Comparison of ENCODE assay signal across 19 mouse cellular contexts in the genomic region with DNA sequence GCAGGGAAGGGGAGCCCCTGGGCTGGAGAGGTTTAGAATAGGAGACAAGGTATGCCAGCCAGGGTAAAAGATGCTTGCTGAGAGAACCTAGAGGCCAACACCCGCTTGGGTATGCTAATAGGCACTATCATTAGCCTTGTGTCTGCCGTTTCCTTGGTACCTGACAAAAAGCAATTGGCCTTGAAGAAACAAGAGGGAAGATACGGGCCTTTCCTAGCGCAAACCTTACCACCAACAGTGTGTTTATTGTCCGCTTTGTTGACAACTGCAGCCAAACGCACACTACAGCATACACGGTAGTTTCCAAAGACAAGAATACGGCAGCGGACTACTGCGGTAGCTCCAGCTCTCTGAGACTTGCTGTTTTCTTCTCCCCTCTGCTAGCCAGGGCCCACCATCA. TPM values are rescaled to one million over a fixed set of nuclear protein-coding genes. Genes with fewer than 3 reads are reported as not detected.
"Had no signal": no experiment of that assay in that cellular context is flagged by ENCODE, and none has a peak within 500 bp of the region (broad histone marks: within the 10 kb centered on the region; RNA-seq: fewer than 3 reads in every experiment).

No protein-coding gene starts in this region.

- DNase-seq: liver, postnatal 0 days; lung, adult 2 months; lung, postnatal 14 days; lung, postnatal 36 days; right cerebral cortex, postnatal 14 days; thymus, adult 2 months; thymus, postnatal 25 days; thymus, postnatal 4 days had no signal

- ATAC-seq: liver, postnatal 0 days; lung, postnatal 0 days; midbrain, embryonic 15.5 days had no signal

- H3K27ac ChIP-seq: lung, embryonic 15.5 days; macrophage; midbrain, embryonic 12.5 days; neural tube, embryonic 13.5 days; stomach, postnatal 0 days had no signal

- H3K4me1 ChIP-seq: lung, embryonic 15.5 days had no signal

- H3K4me2 ChIP-seq: lung, embryonic 15.5 days; midbrain, embryonic 12.5 days; midbrain, embryonic 15.5 days; neural tube, embryonic 13.5 days; stomach, embryonic 15.5 days had no signal

- H3K36me3 ChIP-seq: lung, embryonic 15.5 days; midbrain, embryonic 15.5 days; stomach, embryonic 15.5 days had no signal

- H3K9ac ChIP-seq: liver, postnatal 0 days; lung, embryonic 15.5 days; midbrain, embryonic 12.5 days; midbrain, embryonic 15.5 days; neural tube, embryonic 13.5 days; stomach, embryonic 15.5 days had no signal

- H3K27me3 ChIP-seq: lung, embryonic 15.5 days; midbrain, embryonic 12.5 days; midbrain, embryonic 15.5 days; stomach, embryonic 15.5 days had no signal

- H3K4me3 ChIP-seq: lung, embryonic 15.5 days; megakaryocyte, embryonic 14.5 days; midbrain, embryonic 12.5 days; midbrain, embryonic 15.5 days; neural tube, embryonic 13.5 days; stomach, embryonic 15.5 days had no signal

RNA-seq across cellular contexts. Expression of a gene that starts 59.3 kb away (rescaled TPM):
- total RNA-seq: monocyte, adult 5-6 weeks; neutrophil, adult 5-6 weeks had no signal
